Mouse (Mus musculus) lung, adult 2 months (tissue): Measurements from ENCODE around the gene Snx33.

Experiments used
- CTCF ChIP-seq: fragments of 200-500 bp; IDR thresholded peaks from 2 replicates; pipeline ENCODE4 v1.5.1; 2011; ENCODE audit warnings: mild to moderate bottlenecking, low read length, control low read depth; ENCODE audit not compliant: insufficient read depth
- POLR2A ChIP-seq: fragments of 200-500 bp; IDR thresholded peaks from 2 replicates; pipeline ENCODE4 v1.6.1; 2011; ENCODE audit warnings: low read depth, mild to moderate bottlenecking, control low read depth, low read length, borderline replicate concordance; ENCODE audit errors: extremely low read depth

GRCm38 (mm10) chr9:56926387-56926786 is 1.8 kb downstream of the Snx33 start:
- no peak for TF ChIP-seq CTCF
- TF ChIP-seq POLR2A, result no peak
